Mouse (Mus musculus) adrenal gland, postnatal 10 days (tissue): ENCODE measurements around the gene Os9. TPM values are rescaled to one million over a fixed set of nuclear protein-coding genes. Genes with fewer than 3 reads are reported as not detected.
A peak's percentile ranks its signal among the peaks of the same experiment; 100 is the strongest.
"Not testable (repeated sequence)": the region's sequence is repeated elsewhere in the genome, so short reads cannot be mapped to it uniquely, and the experiment has no call there.

Source experiments
- DNase-seq: peaks from one replicate; pipeline ENCODE4 v3.0.0; 2021; ENCODE audit warnings: mixed read lengths
- total RNA-seq, 2 experiments: library from RNA; stranded (reverse); gene quantifications; 2 replicates each; pipeline ENCODE4 v1.2.3; 2021

Os9 gene
- total RNA-seq, 2 experiments from 2014 or later, result 82.0 to 88.6 TPM

- DNase-seq, result no peak
Measured at GRCm38 (mm10) chr10:127145303-127145702, 24.4 kb upstream of the Os9 start.

GRCm38 (mm10) chr10:127144536-127144935 is 23.6 kb upstream of the Os9 start:
- no peak for DNase-seq

DNA sequence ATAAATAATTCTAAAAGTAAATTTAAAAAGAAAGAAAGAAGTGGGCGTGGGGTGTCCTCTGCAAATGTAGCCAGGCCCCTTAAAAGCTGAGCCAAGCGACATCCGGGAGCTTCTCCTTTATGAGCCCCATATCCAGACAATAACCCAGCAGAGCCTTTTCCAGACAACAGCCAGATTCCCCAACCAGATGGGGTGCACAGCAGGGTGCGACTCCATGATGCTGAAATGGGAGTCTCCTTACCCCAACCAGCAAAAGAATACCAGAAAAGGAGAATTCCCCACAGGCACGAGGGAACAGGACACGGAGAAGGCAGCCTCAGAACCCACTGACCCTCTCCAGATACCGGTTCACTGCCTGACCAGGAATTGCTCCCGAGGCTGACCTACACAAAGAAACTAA is 22.3 kb upstream of the Os9 start:
- DNase-seq, result no peak

DNA sequence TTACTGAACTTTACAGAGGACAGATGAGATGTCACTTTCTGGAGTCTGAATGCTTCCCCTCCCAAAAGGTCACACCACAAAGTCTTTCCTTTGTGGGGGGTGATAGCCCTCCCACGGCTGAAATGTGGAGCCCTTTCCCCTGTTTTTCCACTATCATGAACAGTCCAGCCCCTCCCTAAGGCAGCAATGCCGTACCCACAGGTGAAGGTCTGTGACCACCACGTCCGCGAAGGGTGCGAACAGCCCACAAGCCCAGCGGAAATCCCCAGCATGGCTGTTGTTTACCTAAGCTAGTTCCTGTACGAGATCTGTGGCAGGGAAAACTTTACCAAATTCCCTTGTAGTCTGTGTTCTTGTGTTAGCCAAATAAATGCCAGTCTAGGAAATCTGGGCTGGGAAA is 20.6 kb upstream of the Os9 start:
- no peak for DNase-seq

DNA sequence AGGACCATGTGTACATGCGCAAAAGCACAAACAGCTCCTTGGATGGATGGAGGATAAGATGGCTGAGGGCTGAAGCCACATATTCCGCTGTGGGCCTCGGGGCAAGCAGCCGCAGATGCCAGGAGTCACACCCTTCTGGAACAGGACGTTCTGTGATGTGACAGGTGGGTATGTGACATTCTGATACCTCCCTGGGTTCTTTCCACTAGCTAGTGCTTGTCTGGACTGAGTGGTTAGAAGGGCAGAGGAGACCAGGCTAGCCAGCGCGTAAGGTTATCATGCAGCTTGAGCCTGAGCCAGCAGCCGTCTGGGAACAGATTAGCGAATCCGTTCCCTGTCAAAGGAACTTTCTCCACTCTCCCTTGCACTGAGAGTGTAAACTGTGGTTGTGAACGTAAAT is 20.0 kb upstream of the Os9 start:
- DNase-seq, result no peak

DNA sequence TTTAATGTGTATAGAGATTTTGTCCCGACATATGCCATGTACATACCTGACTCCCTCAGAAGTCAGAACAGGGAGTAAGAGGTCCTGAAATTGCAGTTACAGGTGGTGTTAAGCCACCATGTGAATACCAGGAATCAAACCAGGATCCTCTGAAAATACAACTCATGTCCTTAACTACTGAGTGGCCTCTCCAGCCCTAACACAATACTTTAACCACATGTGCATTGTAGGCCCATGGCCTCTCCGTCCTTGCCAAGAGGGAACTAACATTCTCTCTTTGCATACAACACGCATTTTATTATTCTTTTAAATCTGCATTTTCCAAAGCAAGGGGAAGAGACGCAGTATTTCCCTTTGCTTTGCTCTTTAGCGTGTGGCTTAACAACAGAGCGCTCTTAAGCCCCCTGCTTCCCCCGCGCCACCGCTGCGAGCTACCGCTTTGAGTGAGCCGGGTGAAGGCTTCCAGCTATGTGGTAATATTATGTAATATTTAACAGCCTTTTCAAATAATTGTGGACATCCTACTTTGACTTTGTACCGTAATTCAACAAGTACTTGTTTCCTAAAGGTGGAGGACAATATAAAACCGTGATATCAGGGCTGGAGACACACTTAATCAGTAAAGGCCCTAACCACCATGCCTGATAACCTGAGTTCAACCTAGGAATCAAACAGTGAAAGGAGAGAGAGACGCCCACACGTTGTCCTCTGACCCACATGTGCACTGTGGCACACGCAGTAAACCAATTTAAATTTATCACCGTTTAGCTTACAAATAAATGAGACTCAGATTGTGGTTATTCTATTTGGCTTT is 17.6 kb upstream of the Os9 start:
- no peak for DNase-seq

- DNase-seq, result no peak
Measured at GRCm38 (mm10) chr10:127137896-127138295, 17.0 kb upstream of the Os9 start.

DNA sequence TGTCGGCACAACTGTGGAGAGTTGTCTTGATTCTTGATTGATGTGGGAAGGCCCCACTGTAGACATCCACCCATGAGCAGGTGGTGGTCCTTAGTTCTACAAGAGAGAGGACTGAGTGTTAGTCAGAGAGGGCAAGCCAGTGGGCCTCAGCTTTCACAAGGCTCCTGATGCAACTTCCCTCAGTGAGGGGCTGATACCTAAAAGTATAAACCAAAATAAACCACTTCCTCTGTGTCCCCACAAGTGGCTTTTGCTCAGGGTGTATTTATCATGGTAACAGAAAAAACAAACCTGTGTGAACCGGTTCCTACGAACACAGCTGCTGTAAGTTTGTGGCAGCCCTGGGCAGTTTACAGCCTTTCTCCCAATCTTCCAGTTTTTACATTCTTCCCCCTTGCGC is 15.6 kb upstream of the Os9 start:
- DNase-seq, result no peak

DNA sequence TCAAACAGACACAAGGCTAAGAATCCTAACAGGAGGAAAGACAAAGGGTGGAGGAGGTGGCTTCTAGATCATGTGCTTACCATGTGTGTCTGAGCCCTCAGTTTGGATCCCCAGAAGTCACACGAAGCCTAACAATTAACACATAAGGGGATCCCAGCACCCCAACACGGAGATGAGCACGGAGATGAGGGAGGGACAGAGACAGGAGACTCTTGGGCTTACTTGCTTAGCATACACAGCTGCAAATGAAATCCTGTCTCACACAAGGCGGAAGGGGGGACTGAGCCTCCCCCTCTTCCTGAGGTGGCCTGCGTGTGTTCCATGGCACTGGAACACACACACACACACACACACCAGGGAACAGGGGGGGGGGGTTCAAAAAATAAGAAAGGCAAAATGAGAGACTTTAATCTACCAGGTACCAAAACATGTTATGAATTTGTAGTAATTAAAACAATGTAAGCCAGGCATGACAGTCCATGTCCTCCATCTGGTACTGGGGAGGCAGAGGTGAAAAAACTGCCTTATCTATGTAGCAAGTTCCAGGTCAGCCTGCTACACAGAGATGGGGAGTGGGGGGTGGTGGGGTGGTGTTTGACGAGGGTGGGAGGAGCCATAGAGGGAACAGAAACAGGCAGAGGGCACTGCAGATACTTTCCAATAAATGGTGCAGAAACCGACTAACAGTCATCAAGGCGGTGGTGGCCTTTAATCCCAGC is 14.3 kb upstream of the Os9 start:
- no peak for DNase-seq

DNA sequence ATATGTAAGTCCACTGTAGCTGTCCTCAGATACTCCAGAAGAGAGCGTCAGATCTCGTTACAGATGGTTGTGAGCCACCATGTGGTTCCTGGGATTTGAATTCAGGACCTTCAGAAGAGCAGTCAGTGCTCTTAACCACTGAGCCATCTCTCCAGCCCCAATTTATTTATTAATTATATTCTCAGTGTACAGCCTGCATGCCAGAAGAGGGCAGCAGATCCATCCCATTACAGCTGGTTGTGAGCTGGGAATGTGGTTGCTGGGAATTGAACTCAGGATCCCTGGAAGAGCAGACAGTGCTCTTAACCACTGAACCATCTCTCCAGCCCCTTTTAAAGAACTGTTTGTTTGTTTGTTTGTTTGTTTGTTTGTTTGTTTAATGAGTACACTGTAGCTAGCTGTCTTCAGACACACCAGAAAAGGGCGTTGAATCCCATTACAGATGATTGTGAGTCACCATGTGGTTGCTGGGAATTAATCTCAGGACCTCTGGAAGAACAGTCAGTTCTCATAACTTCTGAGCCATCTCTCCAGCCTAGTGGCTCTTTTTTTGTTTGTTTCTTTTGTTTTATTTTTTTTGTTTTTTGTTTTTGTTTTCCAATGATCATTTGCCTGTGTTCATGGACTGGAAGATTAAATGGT is 13.6 kb upstream of the Os9 start:
- not testable (repeated sequence) for DNase-seq

DNA sequence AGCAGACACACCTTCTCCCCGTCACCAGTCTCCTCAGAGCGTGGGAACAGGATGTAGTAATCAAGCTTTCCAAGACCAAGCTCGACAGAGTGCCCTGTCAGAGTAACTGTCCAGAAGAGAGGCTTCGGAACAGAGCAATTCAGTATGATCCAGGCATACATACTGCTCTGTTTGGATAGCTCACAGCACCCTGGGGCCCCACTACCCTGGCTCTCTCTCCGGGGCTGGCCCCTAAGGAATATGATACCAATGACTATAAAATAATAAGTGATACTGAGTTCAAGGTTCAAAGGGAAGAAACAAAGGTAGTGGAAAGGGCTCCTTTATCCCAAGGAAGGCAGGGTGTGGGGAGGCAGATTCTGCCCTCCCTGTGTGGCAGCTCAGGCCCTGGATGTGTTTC is 11.5 kb upstream of the Os9 start:
- DNase-seq, result no peak

- peak; percentile 18 for DNase-seq
Measured at GRCm38 (mm10) chr10:127129431-127129830, 8.5 kb upstream of the Os9 start.

- peak; percentile 33 for DNase-seq
Measured at GRCm38 (mm10) chr10:127127711-127128279, 6.9 kb upstream of the Os9 start.

DNA sequence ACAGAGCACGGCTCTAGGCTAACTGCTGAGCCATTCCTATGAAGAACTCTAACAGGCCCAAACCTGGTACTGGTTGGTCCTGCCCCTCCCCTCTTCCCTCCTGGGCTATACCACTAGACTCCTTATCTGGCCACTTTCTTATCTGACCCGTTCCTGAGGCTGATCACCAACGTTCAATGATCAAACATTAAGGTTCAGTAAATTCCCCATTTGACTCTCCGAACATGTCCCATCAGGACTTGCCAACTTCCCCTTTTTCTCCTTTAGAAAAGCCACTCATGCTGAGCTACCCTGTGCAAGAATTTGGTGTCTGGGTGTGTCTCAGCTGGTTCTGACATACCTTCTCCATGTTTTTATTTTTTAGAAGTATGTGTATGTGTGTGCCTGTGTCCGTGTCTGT is 5.6 kb upstream of the Os9 start:
- DNase-seq, result no peak

GRCm38 (mm10) chr10:127125210-127126001 is 4.5 kb upstream of the Os9 start:
- peak; percentile 35 for DNase-seq

- peak; percentile 74 for DNase-seq
Measured at GRCm38 (mm10) chr10:127123436-127123805, 2.5 kb upstream of the Os9 start.

DNA sequence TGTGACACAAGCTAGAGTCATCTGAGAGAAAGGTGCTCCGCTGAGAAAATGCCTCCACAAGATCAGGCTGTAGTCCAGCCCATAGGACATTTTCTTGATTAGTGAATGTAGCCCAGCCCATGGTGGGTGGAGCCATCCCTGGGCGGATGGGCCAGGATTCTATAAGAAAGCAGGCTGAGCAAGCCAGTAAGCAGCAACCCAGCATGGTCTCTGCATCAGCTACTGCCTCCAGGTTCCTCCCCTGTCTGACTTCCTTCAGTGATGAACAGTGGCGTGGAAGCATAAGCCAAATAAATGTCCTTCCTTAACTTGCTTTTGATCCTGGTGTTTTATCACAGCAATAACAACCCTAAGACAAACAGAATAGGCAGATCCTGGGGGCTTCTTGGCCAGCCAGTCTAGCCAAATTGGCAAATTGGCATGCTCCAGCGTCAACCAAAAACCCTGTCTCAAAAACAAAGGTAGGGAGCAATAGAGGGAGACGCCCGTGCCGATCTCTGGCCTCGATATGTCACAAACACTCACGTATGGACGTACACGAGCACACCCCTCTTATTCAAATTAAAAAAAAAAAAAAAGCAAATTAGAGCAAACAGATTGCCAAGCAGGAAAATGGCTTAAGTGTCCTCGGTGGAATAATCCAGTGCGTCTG is 2.0 kb upstream of the Os9 start:
- DNase-seq, result peak; percentile 23

DNA sequence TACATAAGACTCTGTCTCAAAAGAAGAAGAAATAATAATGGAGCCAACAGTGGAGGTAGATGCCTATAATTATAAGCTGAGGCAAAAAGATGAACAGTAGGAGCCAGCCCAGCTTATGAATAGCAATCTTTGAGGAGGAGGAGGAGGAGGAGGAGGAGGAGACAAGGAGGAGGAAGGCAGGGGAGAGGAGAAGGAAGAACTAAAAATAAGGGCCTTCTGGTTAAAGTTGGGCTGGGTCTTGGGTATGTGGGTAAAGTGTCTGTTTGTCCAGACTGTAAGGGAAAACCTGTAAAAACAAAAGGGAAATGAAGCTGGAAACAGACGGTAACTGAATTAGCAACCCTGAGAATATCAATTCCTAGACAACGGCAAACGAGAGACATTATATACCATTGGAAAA is 1.1 kb upstream of the Os9 start:
- DNase-seq, result no peak

- peak; percentile 20 for DNase-seq
Measured at GRCm38 (mm10) chr10:127120301-127121065, 448 bp downstream of the Os9 start.

- DNase-seq, result no peak
Measured at GRCm38 (mm10) chr10:127119229-127119628, 1.7 kb downstream of the Os9 start.

DNA sequence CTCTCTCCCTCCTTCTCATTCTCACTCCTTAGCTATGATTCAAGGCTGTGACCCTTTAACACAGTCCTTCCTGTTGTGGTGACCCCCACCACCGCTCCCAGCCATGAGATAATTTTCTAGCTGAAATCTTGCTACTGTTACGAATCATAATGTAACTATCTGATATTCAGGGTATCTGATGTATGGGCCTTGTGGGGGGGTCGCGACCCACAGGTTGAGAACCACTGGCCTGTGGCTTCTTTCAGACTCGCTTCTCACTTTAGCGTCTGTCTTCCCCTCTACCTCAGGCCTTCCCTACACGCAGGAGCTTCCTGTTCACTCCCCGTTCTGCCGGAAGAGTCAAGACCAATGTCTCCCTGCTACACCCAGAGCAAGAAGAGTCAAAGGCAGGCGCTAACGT is 2.5 kb downstream of the Os9 start:
- no peak for DNase-seq
